Mouse (Mus musculus): Measurements from ENCODE around the gene D7Ertd443e.

DNA sequence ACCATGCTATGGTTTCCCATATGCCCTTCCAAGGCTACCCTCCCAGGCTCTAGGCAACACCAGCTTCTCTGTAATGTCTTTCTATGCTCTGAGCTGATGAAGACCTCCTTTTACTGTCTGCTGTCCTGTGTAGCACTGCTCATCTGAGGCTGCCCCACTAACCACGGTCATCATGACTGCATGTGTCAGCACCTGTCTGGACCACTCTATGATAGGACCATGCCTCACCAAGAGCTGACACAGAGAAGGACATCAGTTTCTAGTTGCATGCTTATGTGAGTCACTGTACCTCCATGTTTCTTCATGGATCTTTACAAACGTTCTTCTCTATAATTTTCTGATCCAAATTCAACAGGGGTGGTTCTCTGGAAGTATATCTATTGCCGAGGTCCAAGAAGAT, 154.8 kb downstream of the D7Ertd443e start:
- TF ChIP-seq CTCF (IDR thresholded peaks at IDR 0.05; ENCODE audit: low read depth) (no peak), EP300 (IDR thresholded peaks at IDR 0.05; ENCODE audit: low read depth) (no peak)

Data from liver, postnatal 0 days (tissue).